9 mouse cellular contexts compared by ENCODE assay signal in the genomic region with DNA sequence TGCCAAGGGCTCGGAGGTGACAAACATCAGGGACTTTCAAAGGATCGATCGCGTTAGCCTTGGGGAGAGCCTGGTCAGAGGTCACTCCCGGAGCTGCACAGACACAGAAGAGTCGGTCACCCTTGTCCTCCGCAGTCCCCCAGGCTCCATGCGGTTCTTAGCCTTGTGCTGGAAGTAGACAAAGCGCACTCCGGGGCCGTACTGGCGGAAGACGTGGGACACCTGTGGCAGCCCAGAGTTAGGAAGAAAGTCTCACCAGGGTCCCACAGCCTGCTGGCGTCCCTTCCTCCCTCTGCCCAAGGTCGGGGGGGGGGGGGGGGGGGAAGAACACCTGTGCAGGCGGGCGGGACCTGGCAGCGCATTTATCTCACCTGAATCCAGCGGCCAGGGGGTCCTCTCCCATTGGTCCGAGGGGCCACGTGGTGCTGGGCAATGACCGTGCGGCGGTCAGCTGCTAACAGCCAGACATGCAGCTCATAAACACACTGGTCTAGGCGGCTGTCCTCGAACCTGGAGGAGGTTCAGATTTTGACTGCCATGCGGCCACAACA. TPM values are rescaled to one million over a fixed set of nuclear protein-coding genes. Genes with fewer than 3 reads are reported as not detected.
A peak's percentile ranks its signal among the peaks of the same experiment; 100 is the strongest.
DNase-seq lines count a peak whose midpoint lies in the region; ATAC-seq lines count a peak whose summit lies in the region.
"Had no signal": no experiment of that assay in that cellular context is flagged by ENCODE, and none has a peak within 500 bp of the region (broad histone marks: within the 10 kb centered on the region; RNA-seq: fewer than 3 reads in every experiment).

No protein-coding gene starts in this region.

- no peaks in the 10 kb centered on the region for H3K9me3 ChIP-seq in embryonic facial prominence, embryonic 11.5 days (replicated peaks; ENCODE audit: control insufficient read depth, low read length)

- peak overlapping the region; percentile 42 for H3K4me2 ChIP-seq in embryonic facial prominence, embryonic 11.5 days (ENCODE audit: low read depth, low read length)

- peak overlapping the region; percentile 18; the same call in 1 of the 2 replicates for H3K4me3 ChIP-seq in embryonic facial prominence, embryonic 11.5 days (ENCODE audit: low read depth, low read length)
- H3K4me3 ChIP-seq: erythroblast, embryonic 14.5 days had no signal

- no peak; the same call in 1 of the 2 replicates for ATAC-seq in embryonic facial prominence, embryonic 11.5 days (replicated peaks; ENCODE audit: insufficient number of reproducible peaks, low FRiP score, low TSS enrichment, low read depth)
- no peak for ATAC-seq in inflammation-experienced regulatory T-cells, adult 6 months

- peaks cover 31% of the 10 kb centered on the region for H3K27me3 ChIP-seq in embryonic facial prominence, embryonic 11.5 days (ENCODE audit: control insufficient read depth, insufficient read depth, low read length)

- H3K27ac ChIP-seq in embryonic facial prominence, embryonic 11.5 days (replicated peaks; ENCODE audit: low read depth, low read length), result no peak overlapping the region

- 4% methylated on average over 25 of the region's 27 CpGs for WGBS in embryonic facial prominence, embryonic 11.5 days

- no peaks in the 10 kb centered on the region for H3K36me3 ChIP-seq in embryonic facial prominence, embryonic 11.5 days (replicated peaks; ENCODE audit: control insufficient read depth, insufficient read depth, low read depth, low read length)

- DNase-seq in embryo, embryonic 10 days (ENCODE audit: low spot score), result peak; percentile 68
- peak; percentile 35 for DNase-seq in embryonic facial prominence, embryonic 11.5 days (ENCODE audit: low spot score)
- peak; percentile 50 for DNase-seq in kidney, adult 18-20 months
- peak; percentile 30 for DNase-seq in mesoderm, embryonic 11.5 days (ENCODE audit: low read depth, low spot score)
- no peak for DNase-seq in frontal cortex, postnatal 14 days (ENCODE audit: low spot score in 2 of 2)
- DNase-seq in layer of hippocampus, postnatal 10 days (ENCODE audit: low spot score in 2 of 2), result no peak
- DNase-seq in heart, adult 18-20 months, result no peak

- H3K9ac ChIP-seq in embryonic facial prominence, embryonic 11.5 days (replicated peaks; ENCODE audit: low read length), result no peak overlapping the region; the same call in 1 of the 2 replicates

- peaks cover 2% of the 10 kb centered on the region for H3K4me1 ChIP-seq in embryonic facial prominence, embryonic 11.5 days (ENCODE audit: control insufficient read depth, insufficient read depth, low read length)

RNA-seq across cellular contexts. Expression of gene Nccrp1, which starts 2.9 kb away (rescaled TPM):
- polyA plus RNA-seq in embryonic facial prominence, embryonic 11.5 days (2014; fragmentation: Nextera tagmentation; extraction: Ambion mirVana), result not detected in 2 replicates
- under 1 TPM; 0.42 to 0.46 TPM for total RNA-seq in layer of hippocampus, postnatal 10 days (2021)
- polyA plus RNA-seq in inflammation-experienced regulatory T-cells, adult 6 months (2017; shearing (Covaris generic)), result 1 to 10 TPM in 1 of 3 experiments, not detected in 2; 1.4 TPM
- not detected for total RNA-seq in heart, adult 18-20 months (2021)

RNA-seq across cellular contexts. Expression of gene Sycn, which starts 3.4 kb away (rescaled TPM):
- polyA plus RNA-seq in embryonic facial prominence, embryonic 11.5 days (2014; fragmentation: Nextera tagmentation; extraction: Ambion mirVana), result not detected in 2 replicates
- total RNA-seq in layer of hippocampus, postnatal 10 days (2021), result not detected
- polyA plus RNA-seq in inflammation-experienced regulatory T-cells, adult 6 months (2017; shearing (Covaris generic)), result not detected
- total RNA-seq in heart, adult 18-20 months (2021), result not detected
- polyA plus RNA-seq: erythroblast, embryonic 14.5 days had no signal

RNA-seq across cellular contexts. Expression of gene Ifnl3, which starts 21.5 kb away (rescaled TPM):
- not detected in 2 replicates for polyA plus RNA-seq in embryonic facial prominence, embryonic 11.5 days (2014; fragmentation: Nextera tagmentation; extraction: Ambion mirVana)
- total RNA-seq in layer of hippocampus, postnatal 10 days (2021), result not detected
- polyA plus RNA-seq in inflammation-experienced regulatory T-cells, adult 6 months (2017; shearing (Covaris generic)), result not detected
- not detected for total RNA-seq in heart, adult 18-20 months (2021)
- polyA plus RNA-seq: erythroblast, embryonic 14.5 days had no signal

RNA-seq across cellular contexts. Expression of gene Ifnl2, which starts 33.9 kb away (rescaled TPM):
- not detected in 2 replicates for polyA plus RNA-seq in embryonic facial prominence, embryonic 11.5 days (2014; fragmentation: Nextera tagmentation; extraction: Ambion mirVana)
- not detected for total RNA-seq in layer of hippocampus, postnatal 10 days (2021)
- polyA plus RNA-seq in inflammation-experienced regulatory T-cells, adult 6 months (2017; shearing (Covaris generic)), result not detected
- not detected for total RNA-seq in heart, adult 18-20 months (2021)
- polyA plus RNA-seq: erythroblast, embryonic 14.5 days had no signal

RNA-seq across cellular contexts. Expression of gene Samd4b, which starts 53.8 kb away (rescaled TPM):
- 29.4 and 30.9 TPM in 2 replicates for polyA plus RNA-seq in embryonic facial prominence, embryonic 11.5 days (2014; fragmentation: Nextera tagmentation; extraction: Ambion mirVana)
- 10 to 100 TPM; 58.4 to 61.9 TPM for total RNA-seq in layer of hippocampus, postnatal 10 days (2021)
- polyA plus RNA-seq in inflammation-experienced regulatory T-cells, adult 6 months (2017; shearing (Covaris generic)), result 1 to 10 TPM; 6.4 to 9.8 (median 8.2) TPM
- 10 to 100 TPM; 19.6 to 22.1 TPM for total RNA-seq in heart, adult 18-20 months (2021)

Comparison
In these comparisons a context has a peak if more than half of its experiments do, and no peak if none do; other contexts are left out.
1. DNase-seq: peak in embryo, embryonic 10 days (single experiment), embryonic facial prominence, embryonic 11.5 days (single experiment), kidney, adult 18-20 months (single experiment) and mesoderm, embryonic 11.5 days (single experiment); none in frontal cortex, postnatal 14 days (0 of 2), layer of hippocampus, postnatal 10 days (0 of 2) and heart, adult 18-20 months (0 of 2).